Mouse (Mus musculus) megakaryocyte, embryonic 14.5 days (primary cell): ENCODE measurements around the gene Hyal3.

ENCODE experiments used
- FLI1 ChIP-seq: IDR thresholded peaks from 2 replicates; pipeline ENCODE4 v1.6.1; 2012; ENCODE audit warnings: low read length, inconsistent platforms, mixed read lengths
- GATA1 ChIP-seq: IDR thresholded peaks from 3 replicates; pipeline ENCODE4 v1.6.1; 2012; ENCODE audit warnings: mixed read lengths, low read length, inconsistent platforms, borderline replicate concordance

- no peak for TF ChIP-seq GATA1
- TF ChIP-seq FLI1, result no peak
Measured at GRCm38 (mm10) chr9:107570845-107571244, 9.8 kb upstream of the Hyal3 start.
